Mouse (Mus musculus) C2C12 (cell line): ENCODE measurements around the gene Kalrn. TPM values are rescaled to one million over a fixed set of nuclear protein-coding genes. Genes with fewer than 3 reads are reported as not detected.

Experiments used
- H3K27me3 ChIP-seq: one replicate; pipeline ENCODE4 v1.6.1; 2011; ENCODE audit not compliant: control insufficient read depth, insufficient read depth, insufficient read length
- H3K36me3 ChIP-seq: one replicate; pipeline ENCODE4 v1.6.1; 2011; ENCODE audit not compliant: control insufficient read depth, insufficient read depth
- H3K4me3 ChIP-seq: one replicate; pipeline ENCODE4 v1.5.1; 2011; ENCODE audit warnings: mild to moderate bottlenecking, control low read depth; ENCODE audit not compliant: poor library complexity, insufficient read depth, severe bottlenecking
- H3K79me2 ChIP-seq: one replicate; pipeline ENCODE4 v1.6.1; 2011; ENCODE audit not compliant: control insufficient read depth, insufficient read depth
- H3K79me3 ChIP-seq: one replicate; pipeline ENCODE4 v1.6.1; 2011; ENCODE audit warnings: low read depth, control low read depth
- H3ac ChIP-seq: one replicate; pipeline ENCODE3; 2011; ENCODE audit warnings: low read depth; ENCODE audit not compliant: control insufficient read depth, insufficient read length
- CEBPB ChIP-seq: IDR thresholded peaks from one replicate; pipeline ENCODE4 v1.6.1; 2011; ENCODE audit warnings: low read depth, mild to moderate bottlenecking, control low read depth, moderate library complexity
- CTCF ChIP-seq: IDR thresholded peaks from one replicate; pipeline ENCODE4 v1.5.1; 2011; ENCODE audit not compliant: control insufficient read depth, insufficient read depth, insufficient read length
- FOSL1 ChIP-seq: IDR thresholded peaks from one replicate; pipeline ENCODE4 v1.8.0; 2011; ENCODE audit warnings: mild to moderate bottlenecking, low read length; ENCODE audit not compliant: poor library complexity, insufficient read depth, severe bottlenecking
- MAX ChIP-seq: IDR thresholded peaks from one replicate; pipeline ENCODE4 v1.6.1; 2011; ENCODE audit warnings: mild to moderate bottlenecking, control low read depth
- MYOD1 ChIP-seq: IDR thresholded peaks from one replicate; pipeline ENCODE4 v1.6.1; 2011; ENCODE audit warnings: low read depth; ENCODE audit not compliant: control insufficient read depth, insufficient read length
- MYOG ChIP-seq: IDR thresholded peaks from one replicate; pipeline ENCODE4 v1.6.1; 2011; ENCODE audit not compliant: control insufficient read depth, insufficient read length; ENCODE audit errors: extremely low read depth
- USF1 ChIP-seq: IDR thresholded peaks from one replicate; pipeline ENCODE4 v1.6.1; 2011; ENCODE audit warnings: low read depth, mild to moderate bottlenecking, control low read depth, moderate library complexity
- polyA plus RNA-seq: library from polyadenylated mRNA; unstranded; fragments of >200 nt; fragmentation: generic; extraction: Trizol; gene quantifications from one replicate; pipeline ENCODE4 v1.2.1, GENCODE M21; 2012; ENCODE audit warnings: missing spikeins

Gene Kalrn
- polyA plus RNA-seq, 1 experiment = 8.6 TPM

DNA sequence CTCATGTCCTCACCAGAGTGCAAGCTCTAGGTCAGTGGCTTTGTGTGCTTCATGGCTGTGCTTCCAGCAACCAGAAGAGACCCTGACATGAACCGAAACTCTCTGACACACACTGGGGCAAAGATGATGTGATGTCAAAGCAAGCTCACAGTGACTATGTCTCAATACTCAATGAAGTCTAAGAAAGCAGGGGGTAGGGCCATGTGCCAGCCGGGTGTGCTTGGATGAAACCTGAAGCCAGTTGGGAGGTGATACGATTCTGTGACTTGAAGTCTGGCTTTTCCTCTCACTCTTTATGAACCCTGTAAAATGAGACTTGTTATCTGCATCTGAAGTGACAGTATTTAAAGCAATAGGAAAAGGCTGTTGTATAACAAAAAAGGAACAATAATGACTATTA lies 501.2 kb downstream of the Kalrn start:
- TF ChIP-seq MYOG (no peak), MAX (no peak), USF1 (no peak), FOSL1 (no peak), MYOD1 (no peak), CTCF (no peak), CEBPB (no peak)
- no peak overlapping the region for H3ac ChIP-seq

DNA sequence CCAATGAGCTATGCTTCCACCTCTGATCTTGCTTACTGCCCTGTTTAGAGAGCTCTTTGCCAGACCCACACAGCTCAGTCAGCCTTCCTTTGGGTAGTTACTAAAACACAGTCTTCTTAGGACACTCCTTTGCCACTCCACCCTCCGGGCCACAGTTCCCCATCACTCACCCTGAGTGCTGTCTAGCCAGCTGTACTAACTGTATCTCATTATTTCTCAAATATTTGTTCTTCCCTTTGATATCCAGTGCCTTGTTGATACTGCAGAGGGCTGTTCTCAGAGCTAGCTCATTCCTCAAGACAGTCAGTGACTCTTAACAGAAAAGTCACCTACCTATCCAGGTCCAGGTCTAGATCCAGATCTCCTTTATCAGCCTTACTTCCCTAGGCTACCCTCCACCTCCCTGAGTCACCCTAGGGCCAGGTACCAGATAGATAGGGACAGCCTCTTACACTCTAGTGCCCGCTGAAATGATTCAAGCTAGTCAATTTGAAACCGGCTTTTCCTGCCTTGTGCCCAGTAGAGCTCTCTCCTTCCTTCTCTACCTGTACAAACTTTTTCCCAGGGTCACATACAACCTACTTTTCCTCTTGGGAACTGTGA lies 502.0 kb downstream of the Kalrn start:
- H3K36me3 ChIP-seq = no peaks in the 10 kb centered on the region
- H3K79me3 ChIP-seq = no peaks in the 10 kb centered on the region
- TF ChIP-seq CTCF (no peak), CEBPB (no peak), MAX (no peak), MYOD1 (no peak), MYOG (no peak), USF1 (no peak), FOSL1 (no peak)

More for the DNA sequence above, 501.2 kb downstream of the Kalrn start:
- Histone ChIP-seq H3K79me3 (no peaks in the 10 kb centered on the region), H3K4me3 (no peak overlapping the region), H3K27me3 (no peaks in the 10 kb centered on the region), H3K79me2 (no peaks in the 10 kb centered on the region), H3K36me3 (no peaks in the 10 kb centered on the region)

GRCm38 (mm10) chr16:34069481-34069880 lies 503.9 kb downstream of the Kalrn start:
- TF ChIP-seq MYOG (no peak), MAX (no peak), FOSL1 (no peak), CEBPB (no peak), MYOD1 (no peak), USF1 (no peak), CTCF (no peak)
- Histone ChIP-seq H3K79me3 (no peaks in the 10 kb centered on the region), H3K79me2 (no peaks in the 10 kb centered on the region), H3K27me3 (no peaks in the 10 kb centered on the region), H3ac (no peak overlapping the region), H3K4me3 (no peak overlapping the region), H3K36me3 (no peaks in the 10 kb centered on the region)

More for the DNA sequence above, 502.0 kb downstream of the Kalrn start:
- Histone ChIP-seq H3K79me2 (no peaks in the 10 kb centered on the region), H3K27me3 (no peaks in the 10 kb centered on the region), H3K4me3 (no peak overlapping the region), H3ac (no peak overlapping the region)

GRCm38 (mm10) chr16:34066922-34067321 lies 506.4 kb downstream of the Kalrn start:
- Histone ChIP-seq H3ac (no peak overlapping the region), H3K79me3 (no peaks in the 10 kb centered on the region), H3K4me3 (no peak overlapping the region), H3K79me2 (no peaks in the 10 kb centered on the region), H3K27me3 (no peaks in the 10 kb centered on the region), H3K36me3 (no peaks in the 10 kb centered on the region)
- TF ChIP-seq FOSL1 (no peak), USF1 (no peak), MYOG (no peak), CTCF (no peak), MAX (no peak), CEBPB (no peak), MYOD1 (no peak)

DNA sequence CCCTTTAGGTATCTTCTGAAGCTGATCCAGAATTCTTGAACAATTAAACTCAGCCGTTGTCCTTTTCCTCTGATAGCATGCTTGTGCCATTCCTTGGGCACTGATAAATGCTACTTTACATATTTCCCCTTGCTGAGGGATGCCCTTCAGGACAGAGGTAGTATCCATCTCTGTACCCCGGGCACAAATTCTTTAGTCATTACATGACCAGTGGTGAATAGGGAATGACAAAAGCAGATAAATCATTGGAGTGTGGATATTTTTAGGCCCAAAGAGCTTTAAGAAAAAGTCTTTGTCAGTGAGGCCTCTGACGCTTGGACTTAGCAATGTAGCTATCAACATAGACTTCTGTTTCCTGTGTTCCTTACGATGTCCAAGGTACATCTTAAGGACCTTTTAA lies 507.0 kb downstream of the Kalrn start:
- Histone ChIP-seq H3K79me2 (no peaks in the 10 kb centered on the region), H3ac (no peak overlapping the region), H3K36me3 (no peaks in the 10 kb centered on the region), H3K27me3 (no peaks in the 10 kb centered on the region), H3K79me3 (no peaks in the 10 kb centered on the region), H3K4me3 (no peak overlapping the region)
- TF ChIP-seq USF1 = no peak
- TF ChIP-seq MAX = no peak
- no peak for TF ChIP-seq FOSL1
- TF ChIP-seq CTCF = no peak
- TF ChIP-seq CEBPB = no peak
- TF ChIP-seq MYOG = no peak
- TF ChIP-seq MYOD1 = no peak

- no peaks in the 10 kb centered on the region for H3K79me2 ChIP-seq
- H3K27me3 ChIP-seq = no peaks in the 10 kb centered on the region
- no peaks in the 10 kb centered on the region for H3K36me3 ChIP-seq
- H3K4me3 ChIP-seq = no peak overlapping the region
- TF ChIP-seq MAX (no peak), MYOD1 (no peak), MYOG (no peak), CEBPB (no peak), CTCF (no peak), FOSL1 (no peak), USF1 (no peak)
- H3ac ChIP-seq = no peak overlapping the region
- no peaks in the 10 kb centered on the region for H3K79me3 ChIP-seq
Measured at GRCm38 (mm10) chr16:34063313-34063712, 510.0 kb downstream of the Kalrn start.
